8 mouse cellular contexts compared by ENCODE assay signal in genomic region chr8:120537207-120537817, GRCm38 (mm10). TPM values are rescaled to one million over a fixed set of nuclear protein-coding genes. Genes with fewer than 3 reads are reported as not detected.
DNase-seq lines count a peak whose midpoint lies in the region; TF ChIP-seq lines count a peak whose summit lies in the region.

No protein-coding gene starts in this region.

- H3K27me3 ChIP-seq in forebrain, embryonic 10.5 days (ENCODE audit: poor library complexity, severe bottlenecking) = peaks cover 84% of the 10 kb centered on the region

- peak; percentile 74 for DNase-seq in ES-E14 (ENCODE audit: low read depth, low spot score)
- DNase-seq in brain, embryonic 14.5 days (ENCODE audit: low read depth) = peak; percentile 90
- peak; percentile 83 for DNase-seq in forebrain, embryonic 10.5 days (ENCODE audit: extremely low spot score, low spot score)
- peak; percentile 75 to 85 for DNase-seq in heart, postnatal 36 days
- peak; percentile 62 to 68 for DNase-seq in left cerebral cortex, adult 2 months (ENCODE audit: extremely low spot score in 1 of 2, low spot score in 2 of 2)
- peak; percentile 68 for DNase-seq in retina, postnatal 7 days (ENCODE audit: low read depth, low spot score)
- DNase-seq in urinary bladder, adult 2 months (ENCODE audit: low spot score) = peak; percentile 83

- intact Hi-C loops in heart, postnatal 36 days (cut with DNase I) = loop anchor here (10.0 kb wide), 1 partner anchor 363 kb away; the partner anchor contains the start of gene Fam92b
- intact Hi-C loops in left cerebral cortex, adult 2 months (cut with DNase I) = loop anchor here (2.0 to 5.0 kb wide), 4 partner anchors 61 to 235 kb away; no protein-coding TSS in a partner anchor

- TF ChIP-seq POLR2A in brain, embryonic 14.5 days (IDR thresholded peaks at IDR 0.05; ENCODE audit: borderline replicate concordance, extremely low read depth, insufficient read depth, insufficient read length, poor library complexity, severe bottlenecking) = no peak; the same call in 1 of the 2 replicates

- peak overlapping the region; percentile 94 for H3K9ac ChIP-seq in ES-E14 (ENCODE audit: insufficient read depth, low read depth, low read length, poor library complexity, severe bottlenecking)

- no peak for TF ChIP-seq CTCF in brain, embryonic 14.5 days (IDR thresholded peaks at IDR 0.05; ENCODE audit: borderline replicate concordance, extremely low read depth, insufficient read depth, insufficient read length)
- no peak for TF ChIP-seq CTCF in left cerebral cortex, adult 2 months (IDR thresholded peaks at IDR 0.05)

- no peaks in the 10 kb centered on the region for H3K9me3 ChIP-seq in ES-E14 (ENCODE audit: control insufficient read depth, insufficient read depth, low read depth, low read length)
- H3K9me3 ChIP-seq in forebrain, embryonic 10.5 days = no peaks in the 10 kb centered on the region

- peak overlapping the region; percentile 76 to 93 for H3K4me3 ChIP-seq in ES-E14 (ENCODE audit: insufficient read depth in 1 of 2, low read depth in 1 of 2, low read length in 2 of 2, poor library complexity in 1 of 2, severe bottlenecking in 1 of 2)
- H3K4me3 ChIP-seq in forebrain, embryonic 10.5 days = peak overlapping the region; percentile 82
- peak overlapping the region; percentile 67 for H3K4me3 ChIP-seq in left cerebral cortex, adult 2 months
- H3K4me3 ChIP-seq in macrophage (ENCODE audit: inconsistent target) = peak overlapping the region; percentile 40; the same call in 1 of the 2 replicates

- H3K36me3 ChIP-seq in ES-E14 (ENCODE audit: control insufficient read depth, insufficient read depth, low read length, poor library complexity, severe bottlenecking) (peaks cover 3% of the 10 kb centered on the region; the same call in 1 of the 2 replicates), macrophage (ENCODE audit: inconsistent target) (no peaks in the 10 kb centered on the region)
- no peaks in the 10 kb centered on the region for H3K36me3 ChIP-seq in forebrain, embryonic 10.5 days (replicated peaks)

- under 1% methylated on average over 78 of the region's 79 CpGs for WGBS in forebrain, embryonic 10.5 days
- under 1% methylated on average over 54 of the region's 79 CpGs for WGBS in macrophage (ENCODE audit: missing documents)

- peaks cover 3 to 38% of the 10 kb centered on the region in 2 experiments for H3K4me1 ChIP-seq in ES-E14 (ENCODE audit: control insufficient read depth in 2 of 2, insufficient read depth in 2 of 2, low read length in 2 of 2, poor library complexity in 1 of 2)
- peaks cover 98% of the 10 kb centered on the region for H3K4me1 ChIP-seq in forebrain, embryonic 10.5 days

- H3K79me2 ChIP-seq in macrophage (ENCODE audit: inconsistent target) = peaks cover 26% of the 10 kb centered on the region

- H3K27ac ChIP-seq in ES-E14 (ENCODE audit: insufficient read depth, low read depth, low read length, poor library complexity, severe bottlenecking) (peak overlapping the region; percentile 76), macrophage (no peak overlapping the region)
- H3K27ac ChIP-seq in forebrain, embryonic 10.5 days = peak overlapping the region; percentile 96
- peak overlapping the region; percentile 93 for H3K27ac ChIP-seq in left cerebral cortex, adult 2 months

- in situ Hi-C loops in ES-E14 (cut with MboI; ENCODE audit: low sequenced_read_pairs in 2 of 2, unreplicated experiment in 2 of 2) = no loop called here

TF ChIP-seq in ES-E14, 5 proteins besides CTCF, POLR2A, EP300 and RAD21:
- TF ChIP-seq ZNF384 (IDR thresholded peaks at IDR 0.05; ENCODE audit: low read depth, low read length) = no peak
- peak; percentile 27; the same call in 1 of the 2 replicates for TF ChIP-seq HCFC1 (IDR thresholded peaks at IDR 0.05; ENCODE audit: borderline replicate concordance, insufficient read depth, low read length)

RNA-seq across cellular contexts. Expression of gene Gins2, which starts 51.8 kb away (rescaled TPM):
- 47.0 and 56.2 TPM in 2 replicates for total RNA-seq in ES-E14 (2012; rRNA removed)
- polyA plus RNA-seq in brain, embryonic 14.5 days (2012; rRNA removed) = 22.9 and 37.8 TPM in 2 replicates
- 154 and 158 TPM in 2 replicates for polyA plus RNA-seq in forebrain, embryonic 10.5 days (2016; fragmentation: Nextera tagmentation; extraction: Ambion mirVana)
- 1 to 10 TPM in 1 of 2 experiments, under 1 TPM in 1; 0.86 to 1.7 TPM for total RNA-seq in heart, postnatal 36 days (2021)
- total RNA-seq in left cerebral cortex, adult 2 months (2021) = 1 to 10 TPM; 1.0 to 2.9 TPM
- 1 to 10 TPM in 24 of 26 experiments, under 1 TPM in 2; 0.20 to 6.5 (median 1.9) TPM for total RNA-seq in macrophage (2018; cell fraction: chromatin; rRNA removed)
- total RNA-seq in macrophage (2018; cell fraction: cytosol; rRNA removed) = 10 to 100 TPM in 5 of 26 experiments, 1 to 10 TPM in 21; 4.8 to 13.4 (median 7.2) TPM
- total RNA-seq in macrophage (2018; cell fraction: nucleus; rRNA removed) = 10 to 100 TPM in 1 of 26 experiments, 1 to 10 TPM in 25; 1.0 to 11.4 (median 2.4) TPM
- 6.0 to 52.8 TPM (median 6.1 TPM) in 3 replicates for polyA plus RNA-seq in macrophage (2018)
- polyA plus RNA-seq in urinary bladder, adult 2 months (2012; rRNA removed) = 4.0 and 6.4 TPM in 2 replicates
